Mouse (Mus musculus) liver, adult 2 months (tissue): ENCODE measurements around the gene Card19. TPM values are rescaled to one million over a fixed set of nuclear protein-coding genes. Genes with fewer than 3 reads are reported as not detected.

Experiments
- DNase-seq: peaks from one replicate; pipeline ENCODE4 v3.0.0-alpha.2; 2011; ENCODE audit warnings: low read depth, low spot score; ENCODE audit errors: extremely low read depth
- H3K27ac ChIP-seq: fragments of 200-500 bp; replicated peaks from 2 replicates; pipeline ENCODE4 v1.5.1; 2012; ENCODE audit warnings: low read depth, mild to moderate bottlenecking, control low read depth, inconsistent platforms, low read length; ENCODE audit not compliant: insufficient read depth
- H3K27me3 ChIP-seq: fragments of 200-500 bp; 2 replicates; pipeline ENCODE4 v1.6.1; 2012; ENCODE audit warnings: mild to moderate bottlenecking, moderate library complexity, low read length, inconsistent platforms; ENCODE audit not compliant: control insufficient read depth, insufficient read depth
- H3K36me3 ChIP-seq: fragments of 200-500 bp; 2 replicates; pipeline ENCODE4 v1.6.1; 2012; ENCODE audit warnings: low read length, inconsistent platforms; ENCODE audit not compliant: control insufficient read depth, insufficient read depth
- H3K4me1 ChIP-seq: fragments of 200-500 bp; 2 replicates; pipeline ENCODE4 v1.6.1; 2011; ENCODE audit warnings: low read length; ENCODE audit not compliant: control insufficient read depth, insufficient read depth
- H3K4me3 ChIP-seq: fragments of 200-500 bp; 2 replicates; pipeline ENCODE4 v1.5.1; 2011; ENCODE audit warnings: low read depth, mild to moderate bottlenecking, control low read depth, low read length, moderate library complexity; ENCODE audit not compliant: insufficient read depth
- H3K79me2 ChIP-seq: fragments of 200-500 bp; 2 replicates; pipeline ENCODE4 v1.6.1; 2012; ENCODE audit warnings: inconsistent platforms, mild to moderate bottlenecking, low read length, moderate library complexity; ENCODE audit not compliant: control insufficient read depth, insufficient read depth
- H3K9ac ChIP-seq: fragments of 200-500 bp; 2 replicates; pipeline ENCODE4 v1.6.1; 2012; ENCODE audit warnings: low read depth, mild to moderate bottlenecking, control low read depth, inconsistent platforms, low read length
- CTCF ChIP-seq: fragments of 200-500 bp; IDR thresholded peaks from 2 replicates; pipeline ENCODE4 v1.5.1; 2011; ENCODE audit warnings: low read depth, low read length, control low read depth
- POLR2A ChIP-seq: fragments of 200-500 bp; IDR thresholded peaks from 2 replicates; pipeline ENCODE4 v1.6.1; 2011; ENCODE audit warnings: low read length, control low read depth; ENCODE audit not compliant: insufficient read depth; ENCODE audit errors: extremely low read depth
- WGBS: fragments of 180-500 bp; shearing (Covaris S2); methylation state at CpG from one replicate; pipeline ENCODE4 v1.1.7; 2018; 5-methylcytosine and 5-hydroxymethylcytosine counted together
- polyA plus RNA-seq: library from polyadenylated mRNA; depleted of rRNA; stranded (reverse); fragments of >200 nt; gene quantifications from 2 replicates; pipeline ENCODE4 v1.2.3, GENCODE M21; 2012
- total RNA-seq: library from RNA; depleted of rRNA; stranded (reverse); fragments of >200 nt; gene quantifications from 2 replicates; pipeline ENCODE4 v1.2.3, GENCODE M21; 2014

The Card19 gene
- total and polyA plus RNA-seq, 2 experiments: 11.2 to 38.0 TPM

DNA sequence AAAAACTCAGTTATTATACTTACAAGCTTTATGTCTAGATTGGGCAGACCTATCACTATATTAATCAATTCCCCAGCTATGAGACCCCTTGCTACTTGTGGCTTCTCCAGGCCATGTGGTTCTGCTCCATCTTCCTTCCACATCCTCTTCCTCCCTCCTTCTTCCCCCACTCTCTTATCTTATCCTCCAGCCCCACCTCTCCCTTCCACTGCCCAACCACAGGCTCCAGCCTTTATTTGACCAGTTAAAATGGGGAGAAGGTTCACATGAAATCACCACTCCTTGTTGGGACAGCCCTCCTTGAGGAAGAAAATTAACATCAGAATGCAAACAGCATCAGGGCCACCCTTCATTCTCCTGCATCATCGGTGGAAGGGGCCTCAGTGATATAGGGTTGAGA is 35.1 kb downstream of the Card19 start:
- no peaks in the 10 kb centered on the region for H3K79me2 ChIP-seq
- 84% methylated on average over 1 of the region's 1 CpGs for WGBS
- H3K27me3 ChIP-seq: no peaks in the 10 kb centered on the region
- no peak overlapping the region for H3K27ac ChIP-seq
- H3K4me3 ChIP-seq: no peak overlapping the region
- no peak for TF ChIP-seq POLR2A
- TF ChIP-seq CTCF: no peak
- no peak overlapping the region for H3K9ac ChIP-seq
- H3K4me1 ChIP-seq: peaks cover 19% of the 10 kb centered on the region
- no peak for DNase-seq
- H3K36me3 ChIP-seq: no peaks in the 10 kb centered on the region

DNA sequence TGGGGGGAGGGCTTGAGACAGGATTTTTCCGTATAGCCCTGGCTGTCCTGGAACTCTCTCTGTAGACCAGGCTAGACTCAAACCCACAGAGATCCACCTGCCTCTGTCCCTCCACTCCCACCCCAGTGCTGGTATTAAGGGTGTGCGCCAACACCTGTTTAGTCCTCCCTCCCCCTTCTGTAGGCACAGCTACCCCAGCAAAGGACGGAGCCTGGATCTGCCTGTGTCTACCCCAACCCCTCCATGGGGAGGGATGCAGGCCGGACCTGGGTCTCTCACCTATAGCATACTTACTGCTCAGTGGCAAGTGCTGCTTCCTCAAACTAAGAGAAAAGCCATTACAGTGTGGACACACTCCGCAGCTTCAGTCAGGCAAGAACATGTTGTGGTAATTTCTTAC is 35.6 kb downstream of the Card19 start:
- Histone ChIP-seq H3K36me3 (no peaks in the 10 kb centered on the region), H3K9ac (no peak overlapping the region), H3K27ac (no peak overlapping the region), H3K27me3 (no peaks in the 10 kb centered on the region), H3K4me3 (no peak overlapping the region), H3K79me2 (no peaks in the 10 kb centered on the region), H3K4me1 (peaks cover 19% of the 10 kb centered on the region)
- no peak for DNase-seq
- TF ChIP-seq POLR2A (no peak), CTCF (no peak)
- 97% methylated on average over 5 of the region's 5 CpGs for WGBS

DNA sequence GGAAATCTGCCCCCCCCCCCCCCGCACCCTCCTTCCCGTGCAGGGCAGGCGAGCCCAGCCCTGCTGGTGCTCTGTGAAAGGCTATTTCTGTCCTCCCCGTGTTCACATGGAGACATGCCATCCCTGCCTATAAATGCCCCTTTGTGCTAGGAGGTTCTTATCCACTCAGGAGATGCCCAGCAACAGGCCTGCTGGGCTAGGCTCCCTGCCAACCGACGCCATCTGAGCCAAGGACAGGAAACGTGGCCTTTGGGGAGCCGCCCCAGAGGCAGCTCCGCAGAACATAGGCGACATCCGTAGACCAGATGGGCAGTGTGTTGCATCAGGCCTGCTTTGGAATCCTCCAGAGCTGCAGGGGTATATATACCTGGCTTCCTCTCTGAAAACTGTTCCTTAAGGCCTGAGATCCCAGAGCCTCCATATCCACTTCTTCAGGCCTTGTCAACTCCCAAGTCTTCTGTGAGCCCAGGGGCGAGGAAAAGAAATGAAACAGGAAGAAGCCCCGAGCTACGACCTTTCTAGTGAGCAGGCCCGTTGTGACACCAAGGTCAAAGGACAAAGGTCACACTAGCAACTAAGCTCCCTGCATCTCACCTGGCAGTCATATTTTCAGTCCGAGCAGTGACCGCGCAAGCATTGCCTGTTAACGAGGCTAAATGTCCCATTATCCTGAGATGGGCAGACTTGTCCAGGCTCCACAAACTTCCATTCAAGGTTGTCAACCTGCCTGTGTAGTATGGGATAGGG is 36.8 kb downstream of the Card19 start:
- peak overlapping the region; percentile 56 for H3K27ac ChIP-seq
- no peak overlapping the region for H3K9ac ChIP-seq
- TF ChIP-seq CTCF: no peak
- no peak for TF ChIP-seq POLR2A
- peak; percentile 79 for DNase-seq
- no peaks in the 10 kb centered on the region for H3K79me2 ChIP-seq
- no peaks in the 10 kb centered on the region for H3K27me3 ChIP-seq
- peaks cover 18% of the 10 kb centered on the region for H3K4me1 ChIP-seq
- WGBS: 30% methylated on average over 19 of the region's 19 CpGs
- peak overlapping the region; percentile 4; the same call in 1 of the 2 replicates for H3K4me3 ChIP-seq
- H3K36me3 ChIP-seq: no peaks in the 10 kb centered on the region

DNA sequence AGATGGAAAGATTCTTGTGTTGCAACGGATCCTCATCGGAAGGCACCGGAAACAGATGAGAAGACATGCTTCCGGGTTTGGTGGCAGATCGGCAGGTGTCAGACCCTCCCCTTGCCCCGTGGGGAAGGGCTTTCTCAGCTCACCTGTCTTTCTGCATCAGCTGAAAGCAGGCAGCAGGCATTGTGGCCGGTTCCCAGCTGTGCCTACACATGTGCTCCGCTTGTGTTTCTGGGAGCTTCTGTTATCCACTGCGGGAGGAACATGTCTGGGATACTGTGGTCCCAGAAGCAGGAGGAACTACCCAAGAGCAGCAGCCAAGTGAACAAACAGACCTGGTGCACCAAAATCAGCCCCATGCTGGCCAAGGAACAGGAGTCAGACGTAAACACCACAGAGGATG is 40.3 kb downstream of the Card19 start:
- 83% methylated on average over 10 of the region's 10 CpGs for WGBS
- Histone ChIP-seq H3K79me2 (no peaks in the 10 kb centered on the region), H3K27ac (no peak overlapping the region), H3K27me3 (no peaks in the 10 kb centered on the region), H3K9ac (no peak overlapping the region), H3K4me1 (peaks cover 16% of the 10 kb centered on the region), H3K4me3 (no peak overlapping the region), H3K36me3 (no peaks in the 10 kb centered on the region)
- DNase-seq: no peak
- no peak for TF ChIP-seq CTCF
- TF ChIP-seq POLR2A: no peak

DNA sequence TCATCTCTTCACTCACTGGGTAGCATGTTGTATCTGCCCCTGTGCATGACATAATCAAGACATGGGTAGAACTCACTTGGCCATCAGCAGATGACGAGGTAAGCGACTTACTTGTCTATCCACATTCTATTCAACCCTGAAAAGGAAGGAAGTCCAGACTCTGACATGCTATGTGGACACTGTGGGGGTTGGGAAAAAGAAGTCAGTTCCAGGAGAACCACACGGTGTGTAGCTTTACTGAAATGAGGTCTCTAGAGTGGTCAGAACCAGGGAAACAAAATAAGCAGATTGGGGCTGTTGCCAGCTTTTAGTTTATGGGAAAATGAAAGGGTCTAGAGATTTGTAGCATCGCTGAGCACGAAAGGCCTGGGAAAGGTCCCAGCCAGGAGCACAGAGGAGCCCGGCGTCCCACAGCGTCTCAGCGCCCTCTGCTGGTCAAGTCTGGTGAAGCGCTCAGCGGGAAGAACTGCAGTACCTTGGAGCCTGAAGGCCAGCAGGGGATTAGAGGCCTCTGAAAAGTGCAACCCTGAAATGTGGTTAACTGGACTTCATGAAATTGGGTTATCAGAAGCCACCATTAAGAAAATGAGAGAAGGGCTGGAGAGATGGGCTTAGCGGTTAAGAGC is 42.8 kb downstream of the Card19 start:
- Histone ChIP-seq H3K79me2 (no peaks in the 10 kb centered on the region), H3K27me3 (no peaks in the 10 kb centered on the region), H3K4me3 (no peak overlapping the region), H3K9ac (no peak overlapping the region), H3K27ac (no peak overlapping the region), H3K4me1 (peaks cover 3% of the 10 kb centered on the region; the same call in 1 of the 2 replicates), H3K36me3 (no peaks in the 10 kb centered on the region)
- 11% methylated on average over 12 of the region's 12 CpGs for WGBS
- TF ChIP-seq POLR2A (no peak), CTCF (peak; percentile 98)
- peak; percentile 50 for DNase-seq

DNA sequence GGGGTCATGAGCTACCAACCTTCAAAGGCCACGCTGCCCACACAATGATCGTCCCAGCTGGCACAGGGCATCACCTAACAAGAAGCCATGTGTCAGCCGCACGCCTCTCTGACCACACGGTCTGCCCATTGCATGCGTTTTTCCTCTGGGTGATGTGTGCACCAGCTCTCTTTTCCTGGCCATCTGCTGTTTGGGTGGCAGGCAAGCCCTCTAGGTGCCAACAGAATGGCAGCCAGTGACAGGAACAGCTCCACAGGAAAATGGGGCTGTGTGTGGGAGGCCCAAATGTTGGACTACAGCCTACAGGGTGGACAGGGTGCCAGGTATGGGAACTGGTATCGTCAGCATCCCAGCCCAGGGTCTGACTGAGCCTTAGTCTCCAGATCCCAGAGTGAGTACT is 43.5 kb downstream of the Card19 start:
- no peak for DNase-seq
- TF ChIP-seq CTCF: no peak
- no peak for TF ChIP-seq POLR2A
- peaks cover 3% of the 10 kb centered on the region; the same call in 1 of the 2 replicates for H3K4me1 ChIP-seq
- no peaks in the 10 kb centered on the region for H3K27me3 ChIP-seq
- H3K36me3 ChIP-seq: no peaks in the 10 kb centered on the region
- H3K4me3 ChIP-seq: no peak overlapping the region
- WGBS: 91% methylated on average over 7 of the region's 7 CpGs
- H3K9ac ChIP-seq: no peak overlapping the region
- H3K79me2 ChIP-seq: no peaks in the 10 kb centered on the region
- H3K27ac ChIP-seq: no peak overlapping the region
